Mouse (Mus musculus) megakaryocyte-erythroid progenitor cell, adult 5-6 weeks (primary cell): ENCODE measurements at regions not wholly inside any gene's neighbourhood (a gene's known extent, or its start where the extent isn't known, plus 50 kb on each side); places are given as distances from the start of the nearest gene placed in this dataset.

Experiments
- ATAC-seq: replicated peaks from 2 replicates; pipeline ENCODE4 v1.8.0; 2016; ENCODE audit warnings: mild to moderate bottlenecking, inconsistent platforms; ENCODE audit not compliant: severe bottlenecking, poor library complexity, low FRiP score, low TSS enrichment

DNA sequence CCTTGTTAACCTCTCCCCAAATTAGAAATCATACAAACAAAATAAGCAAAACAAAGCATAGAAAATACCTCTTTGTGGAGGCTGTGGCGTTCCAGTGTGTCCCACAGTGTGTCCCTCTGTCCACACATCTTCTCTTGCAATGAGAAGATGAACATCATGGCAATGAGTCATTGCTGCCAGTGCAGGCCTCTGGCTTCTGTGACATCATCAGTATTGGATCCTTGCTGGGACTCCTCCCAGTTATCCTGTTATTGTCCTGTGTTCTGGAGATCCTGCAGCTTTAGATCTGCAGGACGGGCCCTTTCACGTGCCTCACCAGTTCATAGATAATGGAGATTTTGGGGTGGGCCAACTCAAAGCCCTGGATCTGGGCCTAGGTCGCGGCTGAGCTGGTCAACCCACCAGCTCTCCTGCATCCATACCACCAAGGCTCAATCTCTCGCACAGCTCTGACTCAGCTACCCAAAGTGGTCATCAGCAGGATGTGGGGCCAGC lies 80.9 kb downstream of the Tmem212 start:
- no peak for ATAC-seq

DNA sequence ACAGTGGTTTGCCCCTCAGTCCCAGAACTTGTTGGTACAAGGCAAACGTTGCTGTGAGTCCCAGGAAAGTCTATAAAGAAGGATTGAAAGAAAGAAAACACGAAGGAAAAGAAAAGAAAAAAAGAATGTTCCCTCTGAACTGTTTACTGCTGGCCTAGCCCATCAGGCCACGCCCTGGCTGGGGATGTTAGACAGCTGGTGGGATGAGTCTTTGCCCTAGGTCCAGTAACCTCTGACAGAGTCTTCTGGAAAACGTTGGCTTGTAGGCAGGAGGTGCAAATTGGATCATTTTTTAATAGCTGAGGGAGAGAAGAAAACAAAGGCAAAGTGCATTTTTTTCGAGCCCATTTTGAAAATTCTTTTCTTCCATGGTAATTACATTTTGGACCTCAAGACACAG lies 91.9 kb downstream of the Tmem212 start:
- ATAC-seq = no peak

- ATAC-seq = 0 out of 2 replicates have a peak, but pooled peaks have one; percentile 44
Observed at GRCm38 (mm10) chr3:27791633-27791951, 80.5 kb upstream of the Fndc3b start.

- no peak for ATAC-seq
Observed at GRCm38 (mm10) chr3:27790932-27791632, 80.0 kb upstream of the Fndc3b start.

DNA sequence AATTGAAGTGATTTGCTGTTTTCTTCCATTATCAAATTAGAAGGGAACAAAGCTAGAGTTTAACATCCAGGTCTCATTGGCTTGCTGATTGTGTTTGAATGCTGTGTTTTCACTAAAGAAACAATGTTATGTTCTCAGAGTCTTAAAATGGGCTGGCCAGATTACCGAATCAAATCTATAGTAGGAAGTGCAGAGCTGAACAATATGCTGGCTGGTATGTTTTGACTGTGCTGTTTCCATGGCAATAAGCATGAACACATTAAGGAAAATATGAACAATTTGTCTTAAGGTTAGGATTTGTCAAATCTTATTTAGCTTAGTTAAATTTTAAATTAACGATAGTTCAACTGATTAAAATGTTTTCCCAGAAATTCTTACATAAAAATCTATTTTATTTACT lies 72.8 kb upstream of the Fndc3b start:
- no peak for ATAC-seq

- ATAC-seq = no peak
Observed at GRCm38 (mm10) chr3:27783476-27783875, 72.4 kb upstream of the Fndc3b start.

- no peak for ATAC-seq
Observed at GRCm38 (mm10) chr3:27782056-27782765, 71.1 kb upstream of the Fndc3b start.

- no peak for ATAC-seq
Observed at GRCm38 (mm10) chr3:27779892-27780291, 68.8 kb upstream of the Fndc3b start.

DNA sequence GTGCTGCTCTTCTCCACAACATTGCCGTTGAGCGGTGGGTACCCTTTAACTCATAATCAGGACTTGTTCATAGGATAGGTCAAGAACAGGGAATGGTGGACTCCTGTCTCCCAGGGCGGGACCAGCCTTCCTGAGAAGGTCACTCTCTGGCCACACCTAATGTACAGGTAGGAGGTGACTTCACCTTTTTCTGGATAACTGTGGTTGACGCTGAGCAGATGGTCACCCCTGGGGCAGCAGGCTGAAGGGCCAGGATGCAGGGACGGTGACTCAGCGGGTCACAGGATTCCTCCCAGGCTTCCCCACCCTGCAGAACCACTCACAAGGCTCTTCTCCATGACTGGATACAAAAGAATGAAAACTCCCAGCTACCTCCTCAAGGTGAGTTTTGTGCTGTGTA lies 66.6 kb upstream of the Fndc3b start:
- ATAC-seq = no peak

GRCm38 (mm10) chr3:27773176-27773575 lies 62.1 kb upstream of the Fndc3b start:
- no peak for ATAC-seq

GRCm38 (mm10) chr3:27769438-27769837 lies 58.3 kb upstream of the Fndc3b start:
- ATAC-seq = no peak

- no peak for ATAC-seq
Observed at GRCm38 (mm10) chr3:27767188-27767587, 56.1 kb upstream of the Fndc3b start.

DNA sequence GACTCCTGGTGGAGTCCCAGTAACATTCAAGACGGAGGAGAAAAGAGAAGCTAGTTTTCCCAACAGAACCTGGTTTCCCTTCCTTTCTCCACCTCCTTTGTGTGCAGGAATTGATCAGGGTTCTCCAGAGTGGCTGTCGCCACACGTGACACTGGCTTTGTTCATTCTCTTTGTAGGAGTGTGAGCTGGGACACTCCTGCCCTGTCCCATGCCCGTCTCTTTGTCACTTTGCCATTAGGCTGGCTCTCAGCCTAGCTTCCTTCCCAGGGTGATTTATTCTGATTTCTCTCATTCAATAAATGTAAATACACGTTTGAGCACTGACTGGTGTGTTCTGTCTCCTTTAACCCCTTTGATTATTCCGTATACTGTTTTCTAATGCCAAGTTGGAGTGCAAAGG lies 55.3 kb upstream of the Fndc3b start:
- ATAC-seq = no peak

DNA sequence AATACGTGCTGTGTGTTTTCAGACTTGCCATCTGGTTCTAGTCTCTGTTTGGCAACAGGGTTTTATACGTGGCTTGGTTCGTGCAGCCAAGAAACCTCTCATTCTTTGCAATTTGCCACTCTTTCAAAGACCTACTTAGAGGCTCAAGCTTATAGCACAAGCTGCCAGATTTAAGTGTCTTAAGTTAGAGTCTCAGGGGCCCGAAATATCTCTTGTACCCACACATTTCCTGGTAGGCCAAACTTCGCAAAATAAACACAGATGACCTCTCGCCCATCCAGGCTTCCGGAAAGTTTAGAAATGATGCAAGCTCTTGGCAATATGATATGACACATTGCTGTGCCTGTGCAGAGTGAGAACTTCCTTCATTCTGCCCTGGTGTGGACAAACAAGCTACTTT lies 54.8 kb upstream of the Fndc3b start:
- ATAC-seq = no peak

DNA sequence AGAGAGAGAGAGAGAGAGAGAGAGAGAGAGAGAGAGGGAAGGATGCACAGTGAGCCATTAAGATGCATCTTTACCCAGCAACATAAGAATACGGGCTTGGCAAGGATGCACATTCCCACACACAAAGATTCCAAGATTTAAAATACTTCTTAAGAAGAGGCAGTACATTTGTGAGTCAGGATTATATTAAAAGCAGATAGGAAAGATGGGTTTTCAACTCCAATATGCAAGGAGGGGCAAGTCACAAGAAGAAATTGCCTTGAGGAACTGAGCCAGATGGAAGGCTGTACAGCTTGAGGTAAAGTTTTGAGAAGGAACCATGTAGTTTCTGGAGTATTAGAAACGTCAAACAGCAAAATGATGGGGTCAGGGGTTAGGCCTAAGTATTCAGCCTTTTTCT lies 53.4 kb upstream of the Fndc3b start:
- no peak for ATAC-seq

DNA sequence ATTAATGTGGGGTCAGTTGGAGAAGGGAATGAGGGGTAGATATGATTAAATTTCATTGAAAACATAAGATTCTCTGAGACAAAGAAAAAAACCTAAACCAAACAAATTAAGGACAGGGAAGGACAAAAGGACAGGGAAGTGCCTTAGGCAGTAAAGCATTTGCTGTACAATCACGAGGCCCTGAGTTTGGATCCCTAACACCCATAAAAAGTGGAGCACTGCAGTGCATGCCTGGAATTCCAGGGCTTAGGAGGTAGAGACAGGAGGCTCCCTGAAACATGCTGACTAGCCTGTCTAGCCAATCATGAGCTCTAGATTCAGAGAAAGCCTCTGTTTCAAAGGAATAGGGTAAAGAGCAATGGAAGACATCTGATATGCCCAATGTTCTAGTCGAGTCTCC lies 49.9 kb upstream of the Fndc3b start:
- no peak for ATAC-seq
